Mouse (Mus musculus) liver, embryonic 11.5 days (tissue): ENCODE results near the gene Secisbp2. TPM values are rescaled to one million over a fixed set of nuclear protein-coding genes. Genes with fewer than 3 reads are reported as not detected.
A peak's percentile ranks its signal among the peaks of the same experiment; 100 is the strongest.

ENCODE experiments used
- ATAC-seq: fragments of 200-750 bp; cut with Nextera tagmentation; replicated peaks from 2 replicates; pipeline ENCODE4 v1.8.0; 2017; ENCODE audit warnings: moderate number of reproducible peaks, mild to moderate bottlenecking, moderate TSS enrichment, moderate library complexity; ENCODE audit not compliant: low FRiP score
- DNase-seq: peaks from one replicate; pipeline ENCODE4 v3.0.0-alpha.2; 2017; ENCODE audit warnings: low spot score
- H3K27ac ChIP-seq: fragments of 300-500 bp; sonication (generic); 2 replicates; pipeline ENCODE4 v1.5.1; 2014; ENCODE audit warnings: mild to moderate bottlenecking, low read depth, low read length, control low read depth
- H3K27me3 ChIP-seq: fragments of 300-500 bp; sonication (generic); replicated peaks from 2 replicates; pipeline ENCODE4 v1.6.1; 2014; ENCODE audit warnings: low read length, mixed read lengths; ENCODE audit not compliant: control insufficient read depth, insufficient read depth
- H3K36me3 ChIP-seq: fragments of 300-500 bp; sonication (generic); 2 replicates; pipeline ENCODE4 v1.6.1; 2014; ENCODE audit warnings: mild to moderate bottlenecking, low read length, moderate library complexity, mixed read lengths; ENCODE audit not compliant: control insufficient read depth, insufficient read depth
- H3K4me1 ChIP-seq: fragments of 300-500 bp; sonication (generic); replicated peaks from 2 replicates; pipeline ENCODE4 v1.6.1; 2014; ENCODE audit warnings: low read length, mixed read lengths; ENCODE audit not compliant: control insufficient read depth, insufficient read depth
- H3K4me2 ChIP-seq: fragments of 300-500 bp; sonication (generic); 2 replicates; pipeline ENCODE4 v1.6.1; 2014; ENCODE audit warnings: mild to moderate bottlenecking, control low read depth, moderate library complexity
- H3K4me3 ChIP-seq: fragments of 300-500 bp; sonication (generic); 2 replicates; pipeline ENCODE4 v1.5.1; 2014; ENCODE audit warnings: low read depth, low read length, control low read depth
- H3K9ac ChIP-seq: fragments of 300-500 bp; sonication (generic); 2 replicates; pipeline ENCODE4 v1.6.1; 2014; ENCODE audit warnings: low read depth, low read length, control low read depth
- H3K9me3 ChIP-seq: fragments of 300-500 bp; sonication (generic); 2 replicates; pipeline ENCODE4 v1.6.1; 2016; ENCODE audit warnings: low read length, inconsistent platforms, mixed read lengths; ENCODE audit not compliant: control insufficient read depth
- WGBS: fragments of 180-500 bp; shearing (Covaris S2); extraction: QIAGEN DNeasy Blood & Tissue Kit; methylation state at CpG from one replicate; pipeline ENCODE4 v1.1.7; 2014; 5-methylcytosine and 5-hydroxymethylcytosine counted together
- polyA plus RNA-seq: library from polyadenylated mRNA; unstranded; fragments of >200 nt; fragmentation: Nextera tagmentation; extraction: Ambion mirVana; gene quantifications from 2 replicates; pipeline ENCODE4 v1.2.1, GENCODE M21; 2014

The Secisbp2 gene
- 28.3 and 36.1 TPM in 2 replicates for polyA plus RNA-seq

DNA sequence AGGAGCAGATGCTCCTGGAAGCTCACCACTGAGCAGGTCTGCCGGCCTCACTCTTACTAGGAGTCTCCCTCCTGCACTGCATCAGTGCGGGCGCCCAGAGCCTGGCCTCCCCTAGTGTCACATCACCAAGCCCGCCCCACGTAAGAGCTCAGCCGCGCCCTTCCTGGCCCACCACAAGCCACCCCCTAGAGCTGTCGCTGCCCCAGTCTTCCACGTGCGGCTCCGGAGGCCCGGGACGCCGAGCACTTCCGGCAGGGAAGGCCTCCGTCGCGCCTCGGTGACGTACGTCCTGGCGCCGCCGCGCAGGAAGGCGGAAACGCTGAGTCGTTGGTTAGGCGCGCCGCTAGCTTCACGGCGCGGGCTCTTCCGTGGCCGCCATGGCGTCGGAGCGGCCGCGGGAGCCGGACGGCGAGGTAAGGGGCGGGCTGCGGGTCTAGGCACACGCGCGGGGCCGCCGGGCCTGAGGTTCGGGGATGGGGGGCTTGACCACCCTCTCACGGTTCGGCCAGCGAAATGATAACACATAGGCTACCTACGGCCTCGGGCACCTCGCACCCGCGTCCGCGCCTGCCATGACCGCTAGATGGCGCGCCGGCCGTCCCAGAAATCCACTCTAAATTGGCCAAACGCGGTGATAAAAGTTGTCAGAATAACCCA lies at the start of gene Secisbp2:
Gene Secisbp2 (plus strand): TSS at position 290 of the 657 bp plus-strand sequence.
- Histone ChIP-seq H3K9ac (peak within 1 kb of the TSS; percentile 88), H3K4me2 (peak within 1 kb of the TSS; percentile 78), H3K36me3 (peaks cover 29% of the 10 kb centered on the region), H3K4me3 (peak within 1 kb of the TSS; percentile 76), H3K27me3 (no peaks in the 10 kb centered on the region), H3K9me3 (no peaks in the 10 kb centered on the region), H3K4me1 (peaks cover 17% of the 10 kb centered on the region), H3K27ac (peak within 1 kb of the TSS; percentile 87)
- under 1% methylated on average over 69 of the region's 69 CpGs for WGBS
- DNase-seq (peak; percentile 93), ATAC-seq (peak; percentile 89)

DNA sequence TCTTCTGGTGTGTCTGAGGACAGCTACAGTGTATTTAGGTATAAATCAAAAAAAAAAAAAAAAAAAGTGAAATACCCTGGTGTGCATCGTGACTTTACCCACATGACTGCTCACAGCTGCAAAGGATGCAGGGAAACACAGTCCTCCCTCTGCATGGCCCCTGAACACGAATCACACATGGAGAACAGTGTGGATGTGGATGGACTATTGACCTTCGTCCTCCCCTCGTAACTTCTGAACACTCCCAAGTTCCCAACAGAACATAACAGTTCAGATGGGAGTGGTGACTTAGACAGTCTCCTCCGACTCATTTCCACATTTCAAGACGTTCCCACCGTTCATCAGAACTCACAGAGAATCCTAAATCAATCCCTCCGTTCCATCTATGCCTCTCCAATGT lies 48.7 kb upstream of the Secisbp2 start:
- no peak for ATAC-seq
- WGBS = 77% methylated on average over 8 of the region's 8 CpGs
- no peak overlapping the region for H3K4me2 ChIP-seq

DNA sequence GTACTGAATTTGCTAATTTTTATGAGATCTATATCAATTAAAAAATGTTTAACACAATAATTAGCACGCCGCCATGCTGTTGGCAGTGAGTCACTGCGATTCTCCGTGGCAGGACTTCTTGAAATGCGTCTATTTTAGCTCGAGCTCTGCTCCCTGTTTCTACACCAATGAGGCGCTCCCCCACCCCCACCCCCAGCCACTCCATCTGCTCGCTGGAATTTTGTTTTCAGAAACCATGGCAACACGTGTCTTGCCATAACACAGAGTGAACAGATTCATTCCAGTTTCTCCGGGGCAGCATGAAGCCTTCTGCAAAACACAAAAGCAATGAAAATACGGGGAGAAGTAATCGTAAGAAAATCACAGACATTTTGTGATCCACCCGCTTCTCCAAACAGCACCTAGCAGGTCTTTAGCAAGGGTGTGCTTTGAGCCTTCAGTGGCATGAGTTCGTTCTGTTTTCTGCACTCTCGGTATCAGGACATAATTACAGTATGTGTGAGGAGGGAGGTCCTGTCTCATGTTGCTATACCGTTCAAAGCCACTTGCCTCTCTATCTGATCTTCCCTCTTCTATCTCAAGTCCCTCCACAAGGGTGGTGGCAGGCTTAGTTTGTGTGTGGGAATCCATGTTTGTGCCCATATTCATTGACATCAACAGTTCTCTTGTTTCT lies 48.1 kb upstream of the Secisbp2 start:
- H3K9me3 ChIP-seq = no peaks in the 10 kb centered on the region
- H3K27ac ChIP-seq = no peak overlapping the region
- no peaks in the 10 kb centered on the region for H3K36me3 ChIP-seq
- H3K4me2 ChIP-seq = peak overlapping the region; percentile 7; the same call in 1 of the 2 replicates
- no peaks in the 10 kb centered on the region for H3K27me3 ChIP-seq
- no peaks in the 10 kb centered on the region for H3K4me1 ChIP-seq
- ATAC-seq (no peak), DNase-seq (no peak)
- 43% methylated on average over 16 of the region's 16 CpGs for WGBS
- H3K4me3 ChIP-seq = no peak overlapping the region
- no peak overlapping the region for H3K9ac ChIP-seq

More for the DNA sequence above, 48.7 kb upstream of the Secisbp2 start:
- H3K4me1 ChIP-seq = no peaks in the 10 kb centered on the region
- no peak for DNase-seq
- no peak overlapping the region for H3K27ac ChIP-seq
- no peak overlapping the region for H3K4me3 ChIP-seq
- no peak overlapping the region for H3K9ac ChIP-seq
- H3K27me3 ChIP-seq = no peaks in the 10 kb centered on the region
- no peaks in the 10 kb centered on the region for H3K36me3 ChIP-seq
- H3K9me3 ChIP-seq = no peaks in the 10 kb centered on the region

DNA sequence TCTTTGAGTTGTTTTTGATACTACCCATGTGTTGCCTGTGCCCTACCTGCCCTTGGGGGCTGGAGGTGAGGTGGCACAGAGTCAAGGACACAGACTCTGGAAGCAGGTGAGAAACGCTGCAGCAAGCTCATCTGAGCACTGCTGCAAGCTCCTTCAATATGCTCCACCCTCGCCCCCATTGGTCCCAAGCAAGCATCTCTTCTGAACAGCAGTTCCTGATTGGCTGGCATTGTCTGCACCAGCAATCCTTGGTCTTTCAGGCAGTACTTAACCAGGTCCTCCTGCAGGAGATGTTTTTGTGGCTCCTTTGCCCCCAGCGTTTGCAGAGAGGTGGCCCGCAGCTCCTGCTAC lies 47.6 kb upstream of the Secisbp2 start:
- ATAC-seq = no peak

DNA sequence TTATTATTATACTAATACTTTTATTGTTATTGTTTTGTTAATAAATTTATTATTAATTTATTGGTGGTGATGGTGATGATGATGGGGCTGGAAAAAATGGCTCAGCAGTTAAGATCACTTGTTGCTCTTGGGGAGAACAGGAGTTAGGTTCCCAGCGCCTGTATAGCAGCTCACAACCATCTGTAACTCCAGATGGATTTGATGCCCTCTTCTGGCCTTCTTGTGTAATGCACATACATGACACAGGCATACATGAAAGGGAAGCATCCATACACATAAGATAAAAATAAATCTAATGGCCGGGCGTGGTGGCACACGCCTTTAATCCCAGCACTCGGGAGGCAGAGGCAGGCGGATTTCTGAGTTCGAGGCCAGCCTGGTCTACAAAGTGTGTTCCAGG lies 42.3 kb upstream of the Secisbp2 start:
- Histone ChIP-seq H3K27ac (no peak overlapping the region), H3K36me3 (no peaks in the 10 kb centered on the region), H3K9me3 (no peaks in the 10 kb centered on the region), H3K27me3 (peaks cover 7% of the 10 kb centered on the region), H3K4me3 (no peak overlapping the region), H3K4me2 (no peak overlapping the region), H3K4me1 (no peaks in the 10 kb centered on the region), H3K9ac (no peak overlapping the region)
- ATAC-seq = no peak
- 88% methylated on average over 7 of the region's 7 CpGs for WGBS
- no peak for DNase-seq

More for the DNA sequence above, 47.6 kb upstream of the Secisbp2 start:
- Histone ChIP-seq H3K9me3 (no peaks in the 10 kb centered on the region), H3K36me3 (no peaks in the 10 kb centered on the region), H3K27me3 (no peaks in the 10 kb centered on the region), H3K4me1 (no peaks in the 10 kb centered on the region), H3K9ac (no peak overlapping the region), H3K4me2 (no peak overlapping the region), H3K4me3 (no peak overlapping the region), H3K27ac (no peak overlapping the region)
- DNase-seq = no peak
- 40% methylated on average over 4 of the region's 4 CpGs for WGBS

DNA sequence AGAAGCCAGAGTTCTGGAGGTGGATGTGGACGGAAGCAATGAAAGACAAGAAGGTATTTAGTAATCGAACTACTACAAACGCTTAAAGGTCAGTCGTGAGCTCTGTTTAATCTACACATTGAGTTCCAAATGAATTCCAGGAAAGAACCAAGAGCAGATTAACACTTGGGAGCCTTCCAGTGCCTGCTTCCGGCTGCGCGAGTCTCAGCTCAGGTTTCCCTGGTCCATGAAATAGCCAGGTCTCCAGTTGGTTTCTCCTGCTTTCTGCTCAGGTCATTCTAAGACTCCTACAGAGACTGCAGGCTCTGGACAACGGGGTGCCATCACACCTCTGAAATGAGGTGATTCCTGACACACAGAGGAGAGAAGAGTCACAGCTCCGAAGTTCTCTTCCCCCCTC lies 40.4 kb upstream of the Secisbp2 start:
- no peaks in the 10 kb centered on the region for H3K36me3 ChIP-seq
- H3K4me2 ChIP-seq = no peak overlapping the region
- H3K9ac ChIP-seq = no peak overlapping the region
- DNase-seq = no peak
- H3K27me3 ChIP-seq = peaks cover 7% of the 10 kb centered on the region
- H3K4me3 ChIP-seq = no peak overlapping the region
- ATAC-seq = no peak
- H3K27ac ChIP-seq = no peak overlapping the region
- H3K4me1 ChIP-seq = no peaks in the 10 kb centered on the region
- H3K9me3 ChIP-seq = no peaks in the 10 kb centered on the region
- 21% methylated on average over 9 of the region's 9 CpGs for WGBS

DNA sequence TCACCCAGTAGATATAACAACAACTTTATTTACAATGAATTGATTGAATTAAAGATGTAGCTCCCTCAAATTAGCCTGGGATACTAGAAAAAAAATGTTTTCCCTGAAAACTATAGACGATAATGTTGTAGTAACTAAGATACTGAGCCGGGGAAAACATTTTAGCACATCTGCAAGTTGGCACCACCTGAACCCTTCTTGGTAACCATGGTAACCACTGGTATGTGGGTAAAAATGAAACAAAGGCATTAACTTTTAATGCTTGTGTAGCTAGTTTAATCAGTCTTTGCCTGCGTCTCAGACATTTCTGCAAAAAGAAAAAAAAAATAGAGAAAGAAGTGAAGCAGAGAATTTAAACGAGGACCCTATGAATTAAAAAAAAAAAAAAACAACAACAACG lies 40.0 kb upstream of the Secisbp2 start:
- peaks cover 7% of the 10 kb centered on the region for H3K27me3 ChIP-seq
- no peak overlapping the region for H3K4me2 ChIP-seq
- H3K4me3 ChIP-seq = no peak overlapping the region
- H3K36me3 ChIP-seq = no peaks in the 10 kb centered on the region
- H3K9ac ChIP-seq = no peak overlapping the region
- no peaks in the 10 kb centered on the region for H3K9me3 ChIP-seq
- ATAC-seq = no peak
- no peak for DNase-seq
- no peak overlapping the region for H3K27ac ChIP-seq
- WGBS = 65% methylated on average over 5 of the region's 5 CpGs
- no peaks in the 10 kb centered on the region for H3K4me1 ChIP-seq

DNA sequence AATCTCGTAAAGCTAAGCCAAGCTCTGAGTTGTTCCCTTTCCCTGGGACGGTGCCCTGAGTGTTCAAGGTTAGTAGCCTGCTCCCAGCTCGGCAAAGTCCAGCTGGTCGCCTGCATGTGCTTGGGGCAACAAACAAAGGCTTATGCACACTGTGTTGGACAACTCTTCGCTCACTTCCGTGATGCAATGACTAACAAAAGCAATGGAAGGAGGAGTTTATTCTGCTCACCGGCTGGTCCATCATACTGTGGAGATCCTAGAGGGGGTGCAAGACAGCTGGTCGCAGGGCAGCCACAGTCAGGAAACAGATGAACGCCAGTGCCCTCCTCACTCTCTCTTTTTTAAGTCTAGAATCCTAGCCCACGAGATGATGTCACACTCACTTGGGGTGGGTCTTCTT lies 35.7 kb upstream of the Secisbp2 start:
- Histone ChIP-seq H3K9ac (no peak overlapping the region), H3K27me3 (peaks cover 4% of the 10 kb centered on the region), H3K4me1 (no peaks in the 10 kb centered on the region), H3K4me3 (no peak overlapping the region), H3K4me2 (no peak overlapping the region), H3K9me3 (no peaks in the 10 kb centered on the region), H3K36me3 (no peaks in the 10 kb centered on the region), H3K27ac (no peak overlapping the region)
- WGBS = 51% methylated on average over 10 of the region's 10 CpGs
- DNase-seq (no peak), ATAC-seq (no peak)
